Mouse (Mus musculus) adrenal gland, postnatal 25 days (tissue): ENCODE data around the gene 1190005I06Rik. TPM values are rescaled to one million over a fixed set of nuclear protein-coding genes. Genes with fewer than 3 reads are reported as not detected.
A peak's percentile ranks its signal among the peaks of the same experiment; 100 is the strongest.

Experiments
- DNase-seq: peaks from one replicate; pipeline ENCODE4 v3.0.0; 2021; ENCODE audit warnings: mixed read lengths
- long read RNA-seq: library from polyadenylated mRNA; stranded (forward); transcript quantifications from one replicate; pipeline ENCODE4 v2.0.0, GENCODE M21; 2021
- total RNA-seq: library from RNA; stranded (reverse); gene quantifications from 2 replicates; pipeline ENCODE4 v1.2.3, GENCODE M21; 2021

The 1190005I06Rik gene
- total RNA-seq, result 11.3 and 12.3 TPM in 2 replicates
- long read RNA-seq, transcript 1190005I06Rik-201 (4 exons, 844 nt), result major isoform, 20 of 27 reads
- long read RNA-seq, partial matches to known transcripts, result 0 of 27 reads
- long read RNA-seq, other reads (novel, unspliced or antisense), result 7 of 27 reads

GRCm38 (mm10) chr8:120647532-120647931 is at the start of gene 1190005I06Rik:
Gene 1190005I06Rik (minus strand): TSS chr8:120647632.
- DNase-seq, result no peak

DNA sequence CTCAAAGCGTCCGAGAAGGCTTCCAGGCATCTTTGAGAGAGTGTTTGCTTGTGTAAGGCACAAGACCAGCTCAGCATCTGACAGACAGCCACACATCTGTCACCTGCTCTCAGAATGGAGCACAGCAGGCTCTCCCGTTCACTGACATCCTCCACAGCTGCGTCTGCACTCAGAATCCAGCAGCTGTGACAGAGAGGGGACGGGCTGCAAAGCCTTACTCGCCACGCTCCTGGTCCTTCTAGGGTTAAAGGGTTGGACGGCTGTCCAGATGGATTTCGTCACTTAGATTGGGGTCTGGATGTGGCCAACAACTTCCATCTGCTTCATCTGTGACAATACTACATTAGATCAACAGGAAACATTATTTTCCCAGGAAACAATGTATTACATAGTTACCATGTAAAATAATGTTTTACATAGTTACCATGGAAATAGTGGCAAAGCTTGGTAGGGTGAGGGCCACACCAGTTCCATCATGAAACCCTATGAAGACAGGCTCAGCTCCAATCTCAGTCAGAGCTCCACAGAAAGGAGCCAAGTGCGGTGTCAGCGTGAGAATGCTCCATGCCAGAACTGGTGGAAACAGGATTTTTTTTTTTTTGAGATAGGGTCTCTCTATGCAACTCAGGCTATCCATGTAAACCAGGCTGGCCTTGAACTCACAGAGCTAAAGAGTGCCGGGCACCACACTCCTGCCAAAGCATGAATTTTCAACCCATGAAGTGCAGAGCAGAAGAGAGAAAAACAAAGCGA is 49.1 kb upstream of the 1190005I06Rik start:
- no peak for DNase-seq

DNA sequence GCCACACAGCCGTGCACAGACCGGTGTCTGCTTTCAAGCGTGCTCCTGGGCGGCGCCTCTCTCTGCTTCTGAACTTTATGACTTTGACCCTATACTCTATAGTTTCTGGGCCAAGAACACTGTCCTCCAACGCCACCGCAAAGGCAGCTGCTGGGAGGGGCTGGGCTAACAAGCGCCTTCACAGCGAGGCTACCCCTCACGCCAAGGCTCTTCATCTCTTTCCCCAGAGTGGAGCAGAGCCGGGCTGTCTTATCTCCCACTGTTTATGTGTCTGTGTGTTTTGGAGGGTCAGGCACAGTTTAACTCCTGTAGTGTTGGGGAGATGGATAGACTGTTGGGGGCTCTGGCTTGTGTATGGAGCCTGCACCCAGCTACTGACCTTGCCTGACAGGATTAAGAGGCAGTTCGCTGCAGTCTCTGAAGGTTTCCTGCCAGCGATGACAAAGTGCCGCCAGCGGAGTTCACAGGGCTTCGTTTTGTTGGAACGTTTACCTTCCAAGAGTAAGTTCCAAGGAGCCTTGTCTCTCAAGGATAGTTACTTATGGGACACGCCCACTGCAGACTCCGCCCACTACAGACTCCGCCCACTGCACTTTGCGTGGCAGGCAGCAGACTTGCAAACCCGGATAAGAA is 46.5 kb upstream of the 1190005I06Rik start:
- peak; percentile 36 for DNase-seq

GRCm38 (mm10) chr8:120692934-120693333 is 45.5 kb upstream of the 1190005I06Rik start:
- DNase-seq, result no peak

- DNase-seq, result no peak
Measured at GRCm38 (mm10) chr8:120688511-120688910, 41.1 kb upstream of the 1190005I06Rik start.

DNA sequence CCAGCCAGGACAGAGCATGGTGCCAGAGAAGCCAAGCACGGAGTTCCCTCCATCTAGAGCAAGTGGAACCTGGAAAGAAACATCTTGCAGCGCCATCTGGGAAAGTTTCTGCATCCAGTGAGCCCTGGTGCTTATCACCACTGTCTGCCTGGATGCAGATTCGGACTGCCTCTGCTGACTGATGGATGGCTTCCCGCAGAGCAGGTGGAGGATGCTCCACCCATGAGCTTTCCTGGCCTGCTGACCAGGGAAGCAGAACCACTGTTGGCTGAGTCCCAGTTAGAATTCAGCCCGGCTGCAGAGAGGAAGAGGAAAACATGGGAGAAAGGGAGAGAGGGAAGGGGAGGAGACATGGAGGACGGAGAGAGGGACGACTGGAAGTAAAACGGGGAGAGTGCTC is 40.4 kb upstream of the 1190005I06Rik start:
- DNase-seq, result no peak

- DNase-seq, result no peak
Measured at GRCm38 (mm10) chr8:120686576-120686975, 39.1 kb upstream of the 1190005I06Rik start.

GRCm38 (mm10) chr8:120686051-120686450 is 38.6 kb upstream of the 1190005I06Rik start:
- DNase-seq, result no peak

DNA sequence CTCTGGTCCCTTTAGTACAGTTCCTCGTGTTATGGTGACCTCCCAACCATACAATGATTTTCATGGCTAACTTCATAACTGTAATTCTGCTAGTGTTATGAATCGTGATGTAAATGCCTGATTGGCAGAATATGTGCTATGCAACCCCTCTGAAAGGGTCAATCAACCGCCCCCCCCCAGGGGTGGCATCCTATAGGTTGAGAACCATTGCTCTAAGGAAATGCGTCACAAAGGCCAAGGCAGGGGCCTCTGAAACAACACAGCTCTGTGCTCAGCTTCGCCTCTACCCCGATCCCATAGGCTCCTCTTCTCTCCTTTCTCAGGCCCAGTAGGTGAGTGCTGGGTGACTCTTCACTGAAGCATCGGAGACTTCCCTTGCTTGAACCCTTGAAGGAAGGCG is 38.2 kb upstream of the 1190005I06Rik start:
- no peak for DNase-seq

DNA sequence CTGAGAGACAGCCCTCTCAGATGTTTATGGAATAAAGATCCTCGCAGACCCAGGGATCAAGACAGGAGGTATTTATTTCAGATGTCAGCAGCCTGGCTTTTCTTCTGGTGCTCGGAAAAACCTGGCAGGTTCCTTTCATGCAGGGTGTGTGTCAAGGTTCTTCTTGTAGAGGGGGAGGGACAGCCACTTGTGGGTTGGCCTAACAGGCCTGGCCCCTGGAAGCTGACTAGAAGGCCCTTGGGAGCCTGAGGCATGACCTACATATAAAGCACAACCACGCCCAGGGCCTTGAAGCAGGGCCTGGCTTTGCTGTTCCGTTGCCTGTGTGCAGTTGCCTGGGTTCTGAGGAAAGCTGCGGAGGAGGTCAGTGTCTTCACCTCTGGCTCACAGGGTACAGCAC is 37.7 kb upstream of the 1190005I06Rik start:
- DNase-seq, result peak; percentile 70

DNA sequence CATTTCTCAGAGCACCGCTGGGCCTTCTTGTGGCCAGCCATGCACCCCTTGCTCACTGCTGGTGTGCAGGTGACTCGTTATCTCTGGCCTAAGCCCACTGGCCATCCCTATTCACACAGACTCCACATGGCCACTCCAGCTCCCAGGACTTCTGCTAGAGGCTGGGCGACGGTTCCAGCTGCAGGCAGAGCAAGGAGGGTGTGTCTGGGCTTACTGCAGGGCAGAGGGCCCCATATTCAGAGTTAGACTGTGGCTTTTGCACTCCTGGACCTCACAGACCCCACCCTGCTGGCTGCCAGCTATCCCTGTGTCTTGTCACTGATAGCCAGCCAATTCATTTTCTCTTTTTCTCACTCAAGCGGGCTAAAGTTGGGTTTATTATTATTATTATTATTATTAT is 36.6 kb upstream of the 1190005I06Rik start:
- no peak for DNase-seq

DNA sequence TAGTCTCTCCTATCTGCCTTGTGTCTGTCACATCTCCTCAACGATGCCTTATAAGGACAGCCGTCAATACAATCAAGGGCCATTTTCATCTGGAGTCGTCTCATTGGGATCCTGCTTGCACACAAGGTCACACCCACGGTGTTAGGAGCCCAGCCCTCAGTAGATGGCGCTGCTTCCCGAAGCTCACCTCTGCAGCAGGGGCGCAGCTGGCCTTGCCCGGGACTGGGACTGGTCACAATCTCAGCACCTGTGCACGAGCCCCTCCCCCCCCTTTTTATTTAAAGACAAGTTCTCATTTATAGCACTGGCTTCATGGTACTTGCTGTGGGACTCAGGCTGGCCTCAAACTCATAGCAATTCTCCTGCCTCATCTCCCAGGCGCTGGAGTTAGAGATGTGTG is 36.2 kb upstream of the 1190005I06Rik start:
- DNase-seq, result peak; percentile 83

DNA sequence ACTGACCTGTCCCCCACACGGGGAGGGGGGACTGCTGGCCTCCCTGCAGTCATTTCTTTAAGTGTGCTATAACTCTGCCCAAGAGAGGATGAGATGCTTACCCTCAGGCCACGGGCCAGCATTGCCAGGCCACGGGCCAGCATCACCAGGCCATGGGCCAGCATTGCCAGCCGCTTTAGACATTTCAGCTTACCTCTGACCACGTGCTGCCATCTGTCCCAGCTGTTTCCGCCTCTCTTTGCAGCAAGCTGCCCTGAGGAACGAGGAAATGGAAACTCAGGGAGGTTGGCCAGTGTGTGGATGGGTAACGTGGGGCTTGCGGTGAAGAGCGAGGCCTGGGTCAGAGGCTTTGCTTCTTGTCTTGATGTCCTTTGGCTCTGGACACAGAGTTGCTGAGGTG is 33.7 kb upstream of the 1190005I06Rik start:
- DNase-seq, result no peak

DNA sequence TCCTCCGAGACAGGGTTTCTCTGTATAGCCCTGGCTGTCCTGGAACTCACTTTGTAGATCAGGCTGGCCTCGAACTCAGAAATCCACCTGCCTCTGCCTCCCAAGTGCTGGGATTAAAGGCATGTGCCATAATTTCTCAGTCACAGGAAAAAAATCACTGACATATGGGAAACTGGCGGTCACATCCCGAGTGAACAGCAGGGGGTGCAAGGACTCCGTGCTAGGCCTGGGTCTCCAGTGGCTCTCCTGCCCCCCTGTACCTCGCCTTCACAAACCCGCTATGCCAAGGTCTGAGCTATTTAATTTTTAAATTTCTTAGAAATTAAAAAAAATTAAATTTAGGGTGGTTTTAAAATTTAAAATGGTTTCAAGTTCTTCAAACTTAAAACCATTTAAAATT is 33.0 kb upstream of the 1190005I06Rik start:
- peak; percentile 46 for DNase-seq

DNA sequence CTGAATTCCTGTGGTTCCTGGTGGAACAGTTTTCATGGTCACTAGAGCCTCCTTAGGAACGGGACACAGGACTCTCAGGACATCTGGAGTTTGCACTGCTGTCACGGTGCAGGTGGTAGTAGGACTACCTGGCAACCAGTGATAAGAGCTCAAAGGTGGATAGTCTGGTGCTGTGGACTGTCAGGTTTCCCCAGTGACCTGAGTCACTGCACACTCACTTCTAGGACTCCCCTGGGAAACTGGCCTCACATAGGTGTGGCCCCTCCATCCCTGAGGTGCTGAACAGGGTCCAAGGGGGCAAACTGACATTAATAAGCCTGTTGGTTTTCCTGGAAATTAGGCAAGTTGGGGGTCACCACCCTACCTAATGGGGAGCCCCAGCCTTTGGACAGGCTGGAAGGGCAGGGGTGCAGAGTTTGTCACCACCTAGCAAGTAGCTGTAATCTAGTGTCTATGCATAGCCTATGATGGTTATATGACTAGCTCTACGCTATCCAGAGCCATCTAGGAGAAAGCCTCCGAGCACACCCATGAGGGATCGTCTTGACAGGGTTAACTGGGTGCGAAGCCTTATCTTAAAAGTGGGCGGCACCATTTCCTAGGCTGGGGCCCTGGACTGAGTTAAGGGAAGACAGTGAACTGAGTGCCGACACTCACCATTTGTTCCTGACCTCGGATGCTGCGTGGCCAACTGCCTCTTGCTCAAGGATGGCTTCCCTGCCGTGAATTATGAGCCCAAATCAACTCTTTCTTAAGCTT is 32.4 kb upstream of the 1190005I06Rik start:
- DNase-seq, result no peak

DNA sequence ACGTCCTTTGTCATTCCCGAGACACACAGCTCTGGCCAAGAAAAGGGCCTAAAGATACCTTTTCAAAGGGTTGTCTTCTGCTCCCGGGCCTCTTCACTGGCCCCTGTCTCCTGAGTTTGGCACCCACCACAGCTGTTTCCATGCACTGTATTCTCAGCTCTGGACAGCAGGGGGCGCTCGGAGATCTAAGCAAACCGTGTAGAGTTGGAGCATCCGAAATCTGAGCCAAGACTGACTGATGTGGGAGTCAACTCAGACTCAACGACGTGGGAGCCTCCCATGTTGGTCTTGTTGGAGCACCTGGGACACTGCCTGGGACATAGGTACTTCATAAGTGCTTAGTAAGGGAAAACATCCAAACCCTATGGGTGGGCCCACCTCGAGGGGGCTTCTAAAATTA is 31.0 kb upstream of the 1190005I06Rik start:
- peak; percentile 83 for DNase-seq

GRCm38 (mm10) chr8:120675718-120676117 is 28.3 kb upstream of the 1190005I06Rik start:
- no peak for DNase-seq

GRCm38 (mm10) chr8:120673298-120673697 is 25.9 kb upstream of the 1190005I06Rik start:
- DNase-seq, result no peak

DNA sequence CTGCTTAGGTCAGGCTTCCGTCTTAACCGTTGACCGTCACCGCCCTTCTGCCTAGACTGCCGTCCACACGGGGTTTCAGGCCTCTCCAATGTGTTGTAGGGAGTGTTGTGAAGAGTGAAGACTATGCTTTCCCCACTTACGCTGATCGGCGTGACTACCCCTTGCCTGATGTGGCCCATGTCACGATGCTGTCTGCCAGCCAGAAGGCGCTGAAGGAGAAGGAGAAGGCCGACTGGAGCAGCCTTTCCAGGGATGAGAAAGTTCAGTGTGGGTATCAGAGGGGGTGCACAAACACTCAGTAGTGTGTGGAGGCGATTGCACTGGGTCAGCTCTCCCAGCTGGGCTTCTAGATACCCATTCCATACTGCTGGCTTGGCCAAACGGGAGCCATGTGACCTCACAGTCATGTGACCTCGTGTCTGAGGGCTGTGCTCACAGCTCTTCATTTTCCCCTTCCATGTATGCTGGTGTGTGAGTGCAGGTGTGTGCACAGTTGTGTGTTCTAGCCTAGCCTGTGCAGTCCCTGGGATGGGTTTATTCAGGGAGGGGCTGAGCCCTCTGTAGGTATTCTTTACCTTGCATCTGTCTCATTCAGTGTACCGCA is 25.3 kb upstream of the 1190005I06Rik start:
- DNase-seq, result no peak

GRCm38 (mm10) chr8:120671775-120672174 is 24.3 kb upstream of the 1190005I06Rik start:
- no peak for DNase-seq

DNA sequence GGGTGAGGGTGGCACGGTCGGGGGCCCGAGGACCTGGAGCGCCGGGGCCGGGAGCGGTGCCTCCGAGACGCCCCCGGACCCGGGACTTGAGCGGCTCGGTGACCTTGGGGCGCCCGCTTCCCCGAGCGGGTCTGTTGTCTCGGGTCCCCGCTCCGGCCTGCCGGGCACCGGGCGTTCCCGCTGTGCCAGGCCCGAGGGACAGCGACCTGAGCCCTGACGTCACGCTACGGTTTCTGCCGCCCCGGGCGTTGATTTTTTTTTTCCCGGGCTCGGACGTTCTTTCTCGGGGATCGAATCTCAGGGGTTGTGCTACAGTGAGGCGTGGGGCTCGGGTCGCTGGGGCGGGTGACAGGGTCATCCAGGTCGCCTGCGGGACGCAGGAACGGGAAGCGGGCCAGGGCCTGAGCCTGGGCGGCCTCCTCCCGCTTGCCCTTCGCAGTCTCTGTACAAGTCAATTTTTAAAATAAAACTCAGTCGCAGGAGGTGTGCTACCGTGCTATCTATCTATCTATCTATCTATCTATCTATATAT is 21.0 kb upstream of the 1190005I06Rik start, which contains the start of gene Emc8:
Emc8 (minus strand) TSS at position 200 of the 532 bp plus-strand sequence.
- DNase-seq, result peak; percentile 47
